In the genomic region with DNA sequence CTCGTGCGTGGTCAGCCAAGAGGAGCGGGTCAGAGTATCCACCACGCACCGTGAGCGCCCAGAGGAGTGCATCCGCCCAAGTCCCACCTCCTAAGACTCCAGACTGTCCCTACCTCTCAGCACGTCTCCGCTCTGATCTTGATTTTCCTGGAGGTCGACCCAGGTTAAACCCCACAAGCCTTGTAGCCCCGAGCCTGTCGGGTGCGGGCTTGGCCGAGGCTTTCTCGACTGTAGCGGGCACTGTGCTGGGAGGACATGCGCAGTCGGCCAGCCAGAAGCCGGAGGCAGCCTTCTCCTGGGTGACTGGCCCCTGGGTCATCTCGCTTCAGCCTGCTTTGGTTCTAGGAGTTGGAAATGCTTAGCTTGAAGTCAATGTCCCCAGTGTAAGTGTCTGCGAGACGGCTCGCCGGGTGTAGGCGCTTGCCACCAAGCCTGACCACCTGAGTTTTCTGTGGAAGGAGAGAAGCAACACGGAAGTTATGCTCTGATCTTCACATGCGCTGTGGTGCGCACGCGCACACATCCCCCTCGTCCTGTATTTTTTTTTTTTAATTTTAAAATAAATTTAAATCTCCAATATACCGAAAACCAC, we compare ENCODE assay signal across 1 mouse cellular context.
TF ChIP-seq lines count a peak whose summit lies in the region.

No protein-coding gene starts in this region.

TF ChIP-seq in MEL, 35 proteins besides CTCF, POLR2A, EP300 and RAD21 (continued from another document):
- TF ChIP-seq ZNF384 (IDR thresholded peaks at IDR 0.05; ENCODE audit: low read depth, low read length): peak; percentile 89
- TF ChIP-seq E2F4 (IDR thresholded peaks at IDR 0.05; ENCODE audit: borderline replicate concordance, low read depth, low read length): no peak
- TF ChIP-seq SIN3A (IDR thresholded peaks at IDR 0.05; ENCODE audit: low read length): peak; percentile 59
- no peak for TF ChIP-seq USF2 (IDR thresholded peaks at IDR 0.05; ENCODE audit: borderline replicate concordance in 1 of 2, insufficient read depth in 1 of 2, low read depth in 1 of 2, low read length in 2 of 2)
- no peak for TF ChIP-seq UBTF (IDR thresholded peaks at IDR 0.05; ENCODE audit: borderline replicate concordance, insufficient read depth, low read depth, low read length)
- no peak for TF ChIP-seq KAT2A (conservative IDR thresholded peaks at IDR 0.05; ENCODE audit: low read depth, low read length)
- no peak for TF ChIP-seq MAX (IDR thresholded peaks at IDR 0.05; ENCODE audit: low read length)
- no peak for TF ChIP-seq ETS1 (IDR thresholded peaks at IDR 0.05; ENCODE audit: low read depth, low read length)
- TF ChIP-seq HCFC1 (IDR thresholded peaks at IDR 0.05; ENCODE audit: low read depth, low read length): peak; percentile 51
- no peak for TF ChIP-seq SMC3 (IDR thresholded peaks at IDR 0.05; ENCODE audit: low read depth, low read length)
- peak; percentile 64; the same call in 1 of the 2 replicates for TF ChIP-seq MYC (IDR thresholded peaks at IDR 0.05; ENCODE audit: low read depth, low read length)
- peak; percentile 11; the same call in 1 of the 2 replicates for TF ChIP-seq TCF12 (IDR thresholded peaks at IDR 0.05; ENCODE audit: low read depth, low read length)
- no peak for TF ChIP-seq JUND (IDR thresholded peaks at IDR 0.05; ENCODE audit: low read depth, low read length)
- peak; percentile 85 for TF ChIP-seq ELF1 (IDR thresholded peaks at IDR 0.05; ENCODE audit: low read depth, low read length)
- TF ChIP-seq USF1 (IDR thresholded peaks at IDR 0.05; ENCODE audit: low read depth, low read length): no peak
- no peak for TF ChIP-seq TAL1 (IDR thresholded peaks at IDR 0.05; ENCODE audit: low read length)
- no peak for TF ChIP-seq POLR2AphosphoS5 (IDR thresholded peaks at IDR 0.05; ENCODE audit: borderline replicate concordance, low read depth, low read length)
- TF ChIP-seq RCOR1 (IDR thresholded peaks at IDR 0.05; ENCODE audit: low read depth, low read length): no peak
- TF ChIP-seq MXI1 (IDR thresholded peaks at IDR 0.05; ENCODE audit: low read depth, low read length): no peak; the same call in none of the 2 replicates
- TF ChIP-seq POLR2AphosphoS2 (IDR thresholded peaks at IDR 0.05; ENCODE audit: low read length): peak; percentile 64; the same call in 1 of the 2 replicates
- TF ChIP-seq CHD2 (IDR thresholded peaks at IDR 0.05; ENCODE audit: low read length): no peak
- TF ChIP-seq GATA1 (IDR thresholded peaks at IDR 0.05; ENCODE audit: low read depth, low read length): no peak
- no peak for TF ChIP-seq ZKSCAN1 (IDR thresholded peaks at IDR 0.05; ENCODE audit: low read depth, low read length)
- TF ChIP-seq NELFE (IDR thresholded peaks at IDR 0.05; ENCODE audit: low read depth, low read length): peak; percentile 73
- no peak for TF ChIP-seq GABPA (IDR thresholded peaks at IDR 0.05; ENCODE audit: low read depth, low read length)
- no peak for TF ChIP-seq CHD1 (IDR thresholded peaks at IDR 0.05; ENCODE audit: low read depth, low read length)
- TF ChIP-seq MYB (IDR thresholded peaks at IDR 0.05; ENCODE audit: low read depth, low read length): no peak
